Mouse (Mus musculus): ENCODE results near the gene Klk1b24. TPM values are rescaled to one million over a fixed set of nuclear protein-coding genes. Genes with fewer than 3 reads are reported as not detected.
"Not testable (repeated sequence)": the region's sequence is repeated elsewhere in the genome, so short reads cannot be mapped to it uniquely, and the experiment has no call there.

The Klk1b24 gene
- polyA plus RNA-seq, 1 experiment from 2014 or later, result not detected

- H3K4me2 ChIP-seq (ENCODE audit: low read depth, low read length); H3K27ac ChIP-seq (replicated peaks; ENCODE audit: low read depth, low read length); H3K4me1 ChIP-seq (ENCODE audit: control insufficient read depth, insufficient read depth, low read length); ATAC-seq (replicated peaks; ENCODE audit: insufficient number of reproducible peaks, low FRiP score, low TSS enrichment, low read depth); H3K36me3 ChIP-seq (replicated peaks; ENCODE audit: control insufficient read depth, insufficient read depth, low read depth, low read length); H3K9me3 ChIP-seq (replicated peaks; ENCODE audit: control insufficient read depth, low read length); H3K27me3 ChIP-seq (ENCODE audit: control insufficient read depth, insufficient read depth, low read length); DNase-seq (ENCODE audit: low spot score); H3K9ac ChIP-seq (replicated peaks; ENCODE audit: low read length); H3K4me3 ChIP-seq (ENCODE audit: low read depth, low read length): not testable (repeated sequence)
- WGBS, result 68% methylated on average over 8 of the region's 10 CpGs
Observed at GRCm38 (mm10) chr7:44221601-44222000, 33.6 kb downstream of the Klk1b24 start.

GRCm38 (mm10) chr7:44222335-44222734 is 34.3 kb downstream of the Klk1b24 start:
- WGBS, result 89% methylated on average over 6 of the region's 6 CpGs
- not testable (repeated sequence) for DNase-seq (ENCODE audit: low spot score); H3K4me2 ChIP-seq (ENCODE audit: low read depth, low read length); H3K27me3 ChIP-seq (ENCODE audit: control insufficient read depth, insufficient read depth, low read length); H3K36me3 ChIP-seq (replicated peaks; ENCODE audit: control insufficient read depth, insufficient read depth, low read depth, low read length); H3K9ac ChIP-seq (replicated peaks; ENCODE audit: low read length); H3K9me3 ChIP-seq (replicated peaks; ENCODE audit: control insufficient read depth, low read length); H3K4me1 ChIP-seq (ENCODE audit: control insufficient read depth, insufficient read depth, low read length); ATAC-seq (replicated peaks; ENCODE audit: insufficient number of reproducible peaks, low FRiP score, low TSS enrichment, low read depth); H3K27ac ChIP-seq (replicated peaks; ENCODE audit: low read depth, low read length); H3K4me3 ChIP-seq (ENCODE audit: low read depth, low read length)

DNA sequence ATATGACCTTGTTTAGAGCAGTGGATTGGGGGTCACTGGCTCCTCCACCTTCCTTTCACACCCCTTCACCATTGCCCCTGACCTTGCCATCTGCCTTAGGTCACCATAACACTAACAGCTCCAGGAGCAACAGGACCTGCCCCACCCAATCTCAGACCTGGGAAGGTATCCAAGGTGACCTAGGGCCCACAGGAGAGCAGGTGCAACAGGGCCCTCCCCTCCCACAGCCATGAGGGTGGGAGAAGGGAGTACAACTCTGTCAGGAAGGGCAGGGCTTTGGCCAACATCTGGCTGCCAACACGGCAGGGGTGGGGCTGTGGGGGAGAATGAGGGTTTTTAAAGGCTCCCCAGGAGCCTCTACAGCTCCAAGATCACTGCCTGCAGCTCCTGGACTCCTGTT is 37.0 kb downstream of the Klk1b24 start, which contains the start of gene Klk1:
Gene Klk1 (plus strand): TSS at position 285 of the 400 bp plus-strand sequence.
- ATAC-seq (replicated peaks; ENCODE audit: insufficient number of reproducible peaks, low FRiP score, low TSS enrichment, low read depth), result no peak
- Histone ChIP-seq H3K27ac (replicated peaks; ENCODE audit: low read depth, low read length) (no peak within 1 kb of the TSS), H3K4me2 (ENCODE audit: low read depth, low read length) (no peak within 1 kb of the TSS), H3K27me3 (ENCODE audit: control insufficient read depth, insufficient read depth, low read length) (no peaks in the 10 kb centered on the region), H3K4me1 (ENCODE audit: control insufficient read depth, insufficient read depth, low read length) (no peaks in the 10 kb centered on the region), H3K9ac (replicated peaks; ENCODE audit: low read length) (no peak within 1 kb of the TSS), H3K36me3 (replicated peaks; ENCODE audit: control insufficient read depth, insufficient read depth, low read depth, low read length) (no peaks in the 10 kb centered on the region), H3K9me3 (replicated peaks; ENCODE audit: control insufficient read depth, low read length) (no peaks in the 10 kb centered on the region), H3K4me3 (ENCODE audit: low read depth, low read length) (no peak within 1 kb of the TSS)
- DNase-seq (ENCODE audit: low spot score), result no peak
- 73% methylated on average over 1 of the region's 1 CpGs for WGBS

- Histone ChIP-seq H3K4me1 (ENCODE audit: control insufficient read depth, insufficient read depth, low read length) (no peaks in the 10 kb centered on the region), H3K9me3 (replicated peaks; ENCODE audit: control insufficient read depth, low read length) (no peaks in the 10 kb centered on the region), H3K36me3 (replicated peaks; ENCODE audit: control insufficient read depth, insufficient read depth, low read depth, low read length) (no peaks in the 10 kb centered on the region), H3K4me2 (ENCODE audit: low read depth, low read length) (no peak within 1 kb of the TSS), H3K9ac (replicated peaks; ENCODE audit: low read length) (no peak within 1 kb of the TSS), H3K4me3 (ENCODE audit: low read depth, low read length) (no peak within 1 kb of the TSS), H3K27ac (replicated peaks; ENCODE audit: low read depth, low read length) (no peak within 1 kb of the TSS), H3K27me3 (ENCODE audit: control insufficient read depth, insufficient read depth, low read length) (no peaks in the 10 kb centered on the region)
- ATAC-seq (replicated peaks; ENCODE audit: insufficient number of reproducible peaks, low FRiP score, low TSS enrichment, low read depth) (no peak), DNase-seq (ENCODE audit: low spot score) (no peak)
- 89% methylated on average over 3 of the region's 3 CpGs for WGBS
Observed at GRCm38 (mm10) chr7:44235909-44236308, 47.9 kb downstream of the Klk1b24 start, which contains the start of gene Gm36864. Gm36864 (plus strand) TSS chr7:44236177.

GRCm38 (mm10) chr7:44239913-44240312 is 51.9 kb downstream of the Klk1b24 start:
- Histone ChIP-seq H3K9me3 (replicated peaks; ENCODE audit: control insufficient read depth, low read length) (no peaks in the 10 kb centered on the region), H3K27me3 (ENCODE audit: control insufficient read depth, insufficient read depth, low read length) (no peaks in the 10 kb centered on the region), H3K27ac (replicated peaks; ENCODE audit: low read depth, low read length) (no peak overlapping the region), H3K4me2 (ENCODE audit: low read depth, low read length) (no peak overlapping the region), H3K9ac (replicated peaks; ENCODE audit: low read length) (no peak overlapping the region), H3K4me1 (ENCODE audit: control insufficient read depth, insufficient read depth, low read length) (no peaks in the 10 kb centered on the region), H3K4me3 (ENCODE audit: low read depth, low read length) (no peak overlapping the region), H3K36me3 (replicated peaks; ENCODE audit: control insufficient read depth, insufficient read depth, low read depth, low read length) (no peaks in the 10 kb centered on the region)
- WGBS, result 50% methylated on average over 2 of the region's 2 CpGs
- no peak for DNase-seq (ENCODE audit: low spot score)
- no peak for ATAC-seq (replicated peaks; ENCODE audit: insufficient number of reproducible peaks, low FRiP score, low TSS enrichment, low read depth)

GRCm38 (mm10) chr7:44240712-44241111 is 52.7 kb downstream of the Klk1b24 start:
- WGBS, result 71% methylated on average over 1 of the region's 1 CpGs
- no peaks in the 10 kb centered on the region for H3K36me3 ChIP-seq (replicated peaks; ENCODE audit: control insufficient read depth, insufficient read depth, low read depth, low read length)
- no peaks in the 10 kb centered on the region for H3K9me3 ChIP-seq (replicated peaks; ENCODE audit: control insufficient read depth, low read length)
- no peak overlapping the region for H3K4me2 ChIP-seq (ENCODE audit: low read depth, low read length)
- no peak overlapping the region for H3K9ac ChIP-seq (replicated peaks; ENCODE audit: low read length)
- ATAC-seq (replicated peaks; ENCODE audit: insufficient number of reproducible peaks, low FRiP score, low TSS enrichment, low read depth), result no peak
- H3K27me3 ChIP-seq (ENCODE audit: control insufficient read depth, insufficient read depth, low read length), result no peaks in the 10 kb centered on the region
- no peaks in the 10 kb centered on the region for H3K4me1 ChIP-seq (ENCODE audit: control insufficient read depth, insufficient read depth, low read length)
- no peak overlapping the region for H3K4me3 ChIP-seq (ENCODE audit: low read depth, low read length)
- H3K27ac ChIP-seq (replicated peaks; ENCODE audit: low read depth, low read length), result no peak overlapping the region
- DNase-seq (ENCODE audit: low spot score), result no peak

DNA sequence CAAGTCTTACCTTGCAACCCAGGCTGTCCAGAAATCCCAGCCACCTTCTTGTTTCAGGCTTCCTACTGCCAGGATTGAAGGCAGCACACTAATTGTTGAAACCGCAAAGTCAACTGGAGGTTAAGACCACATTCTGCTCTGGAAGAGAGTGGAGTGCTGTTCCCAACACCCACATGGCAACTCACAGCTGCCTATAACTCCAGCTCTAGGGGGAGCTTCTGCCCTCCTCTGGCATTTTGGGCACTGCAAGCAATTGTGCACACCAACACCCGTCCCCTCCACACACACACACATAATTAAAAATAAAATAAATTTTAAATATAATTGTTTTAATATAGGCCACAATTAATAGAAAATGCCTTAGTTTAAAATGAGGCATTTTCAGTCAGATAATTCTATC is 53.1 kb downstream of the Klk1b24 start:
- H3K9ac ChIP-seq (replicated peaks; ENCODE audit: low read length), result no peak overlapping the region
- no peaks in the 10 kb centered on the region for H3K4me1 ChIP-seq (ENCODE audit: control insufficient read depth, insufficient read depth, low read length)
- H3K27ac ChIP-seq (replicated peaks; ENCODE audit: low read depth, low read length), result no peak overlapping the region
- no peak overlapping the region for H3K4me3 ChIP-seq (ENCODE audit: low read depth, low read length)
- 58% methylated on average over 2 of the region's 2 CpGs for WGBS
- no peaks in the 10 kb centered on the region for H3K36me3 ChIP-seq (replicated peaks; ENCODE audit: control insufficient read depth, insufficient read depth, low read depth, low read length)
- H3K4me2 ChIP-seq (ENCODE audit: low read depth, low read length), result no peak overlapping the region
- no peaks in the 10 kb centered on the region for H3K9me3 ChIP-seq (replicated peaks; ENCODE audit: control insufficient read depth, low read length)
- ATAC-seq (replicated peaks; ENCODE audit: insufficient number of reproducible peaks, low FRiP score, low TSS enrichment, low read depth) (no peak), DNase-seq (ENCODE audit: low spot score) (no peak)
- H3K27me3 ChIP-seq (ENCODE audit: control insufficient read depth, insufficient read depth, low read length), result no peaks in the 10 kb centered on the region
